Mouse (Mus musculus) urinary bladder, adult 18-20 months (tissue): ENCODE measurements at regions not wholly inside any gene's neighbourhood (a gene's known extent, or its start where the extent isn't known, plus 50 kb on each side); places are given as distances from the start of the nearest gene placed in this dataset.
"Not testable (repeated sequence)": the region's sequence is repeated elsewhere in the genome, so short reads cannot be mapped to it uniquely, and the experiment has no call there.

Source experiments
- DNase-seq, 2 experiments: peaks; one replicate each; pipeline ENCODE4 v3.0.0; 2022; ENCODE audit warnings: low spot score in 2 of 2, mixed read lengths in 2 of 2

DNA sequence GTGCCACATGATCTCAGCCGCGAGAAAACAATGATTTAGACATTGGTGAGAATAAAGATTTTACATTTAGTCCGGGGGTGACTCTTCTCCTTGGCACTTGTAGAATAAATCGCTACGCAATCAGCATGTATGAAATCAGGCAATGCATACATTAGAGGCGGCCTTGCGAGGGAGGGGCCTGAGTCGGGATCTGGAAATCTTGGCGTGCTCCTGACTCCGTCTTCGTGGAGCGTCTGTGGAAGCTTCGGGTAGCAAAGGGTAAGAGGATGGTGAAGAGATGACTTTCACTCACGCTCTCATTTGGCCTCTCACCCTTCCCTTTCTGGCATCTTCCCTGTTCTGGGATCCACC is 167.1 kb downstream of the Nkx6-1 start:
- DNase-seq: no peak

DNA sequence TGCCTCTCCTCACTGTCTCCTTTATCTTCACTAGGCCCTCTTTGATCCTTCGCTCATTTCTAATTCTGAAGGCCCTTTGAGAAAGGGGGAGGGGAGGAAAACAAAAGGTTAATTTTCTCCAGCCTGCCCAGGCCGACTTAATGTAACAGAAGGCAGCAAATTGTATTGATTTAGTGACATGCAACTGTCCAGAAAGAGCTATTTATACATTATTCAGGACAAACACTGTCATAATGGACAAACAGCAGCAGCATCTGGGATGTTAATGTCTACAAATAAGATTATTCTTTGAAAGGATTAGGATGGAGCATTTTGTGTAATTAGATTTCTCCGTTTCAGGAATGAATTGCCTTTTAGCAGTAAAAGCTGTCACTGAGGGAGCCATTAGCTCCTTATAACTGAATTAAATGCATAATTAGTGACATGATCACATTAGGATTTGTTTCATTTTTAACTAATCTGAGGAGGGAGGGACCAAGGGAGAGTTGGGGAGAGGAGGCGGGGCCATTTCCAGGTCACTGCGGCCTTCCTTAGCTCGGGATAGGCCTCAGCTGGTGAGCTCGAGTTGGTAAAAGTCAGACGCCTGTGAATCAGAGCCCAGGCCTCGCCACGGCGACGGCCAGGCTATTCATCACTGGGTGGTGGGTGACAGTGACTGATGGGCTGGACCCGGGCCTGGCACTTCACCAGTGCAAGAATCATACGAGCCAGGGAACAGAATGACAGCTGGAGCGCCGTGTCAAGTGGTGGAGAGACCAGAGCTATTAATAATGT is 167.7 kb downstream of the Nkx6-1 start:
- DNase-seq: no peak

DNA sequence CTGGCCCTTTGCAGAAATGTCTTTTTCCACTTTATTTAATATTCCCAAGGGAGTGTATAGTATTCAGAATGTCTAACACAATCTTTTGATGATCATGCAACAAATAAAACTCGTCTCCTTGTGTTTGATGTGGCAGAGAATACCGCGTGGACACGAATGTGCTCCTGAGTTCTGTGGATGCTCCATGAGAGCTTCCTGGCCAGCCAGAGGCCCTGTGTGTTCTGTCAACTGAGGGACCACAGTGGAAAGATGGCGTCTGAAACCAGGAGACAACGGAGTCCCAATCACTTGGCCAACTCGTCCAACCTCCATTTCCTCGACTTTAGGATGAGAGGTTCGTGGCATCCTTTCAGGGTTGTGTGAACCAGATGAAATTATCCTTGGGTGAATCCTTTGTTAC is 168.6 kb downstream of the Nkx6-1 start:
- DNase-seq: no peak

DNA sequence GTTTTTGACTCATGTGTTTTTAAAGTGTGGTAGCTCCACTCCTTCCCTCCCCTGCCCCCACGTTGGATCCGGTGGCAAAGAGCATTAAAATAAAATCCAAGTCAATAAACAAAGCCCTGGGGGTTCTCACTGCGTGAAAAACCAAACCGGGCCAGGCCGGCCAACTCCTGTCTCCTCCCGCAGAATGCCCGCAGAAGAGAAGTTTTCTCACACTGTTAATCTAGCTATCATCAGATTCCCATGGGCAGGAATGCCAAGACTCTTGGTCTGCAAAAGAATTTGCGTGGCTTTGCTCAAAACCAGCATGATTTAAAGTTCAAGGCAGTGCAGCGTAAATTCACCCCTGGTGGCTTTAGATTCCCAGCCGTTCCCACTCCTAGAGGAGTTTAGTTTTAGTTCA is 219.0 kb downstream of the Nkx6-1 start:
- DNase-seq: no peak

DNA sequence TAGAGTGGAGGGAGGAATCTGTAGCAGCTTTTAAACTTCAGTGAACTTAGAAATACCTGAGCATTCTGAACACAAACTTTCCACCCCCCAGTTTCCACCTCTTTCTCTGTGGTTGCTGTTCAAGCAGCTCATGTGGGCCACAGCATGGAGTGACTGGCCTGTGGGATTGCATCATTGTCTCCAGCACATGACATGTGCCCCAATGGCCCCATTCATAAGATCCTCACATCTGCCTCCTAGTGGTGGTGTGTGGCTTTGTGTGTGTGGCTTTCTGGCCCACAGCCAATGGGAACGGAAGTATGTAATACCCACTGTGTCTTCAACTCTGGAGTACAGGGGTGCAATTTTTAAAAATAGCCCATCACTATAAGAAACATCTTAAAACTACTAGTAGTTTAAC is 223.0 kb downstream of the Nkx6-1 start:
- no peak for DNase-seq

DNA sequence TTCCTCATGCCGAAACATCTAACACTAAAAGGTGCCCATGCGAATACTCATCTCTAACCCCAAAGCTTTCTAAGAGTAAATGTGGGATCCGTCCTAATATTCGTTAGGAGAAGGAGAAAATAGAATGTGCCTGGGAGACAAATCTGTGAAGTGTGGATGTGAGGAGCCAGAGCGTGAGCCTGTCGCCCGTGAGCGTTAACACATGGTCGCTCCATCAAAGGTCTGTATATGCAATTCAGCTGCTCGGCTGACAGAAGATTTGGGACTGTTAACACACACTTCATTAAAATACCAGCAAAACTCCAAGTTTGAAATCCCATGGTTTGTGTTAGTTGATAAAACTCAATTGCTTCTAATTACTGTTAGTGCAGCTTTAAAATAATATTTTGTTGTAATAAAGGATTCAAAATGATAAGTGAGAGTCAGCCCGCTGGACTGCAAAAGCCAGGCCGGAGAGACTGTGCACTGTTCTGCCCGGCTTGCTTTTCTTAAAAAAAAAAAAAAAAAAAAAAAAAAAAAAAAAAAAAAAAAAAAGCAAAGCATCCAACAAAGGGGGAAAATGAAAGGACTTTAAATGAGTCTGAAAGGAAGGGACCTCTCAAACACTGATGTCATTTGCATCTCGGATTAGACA is 227.0 kb downstream of the Nkx6-1 start:
- peak in 1 of 2 experiments; percentile 15 for DNase-seq

DNA sequence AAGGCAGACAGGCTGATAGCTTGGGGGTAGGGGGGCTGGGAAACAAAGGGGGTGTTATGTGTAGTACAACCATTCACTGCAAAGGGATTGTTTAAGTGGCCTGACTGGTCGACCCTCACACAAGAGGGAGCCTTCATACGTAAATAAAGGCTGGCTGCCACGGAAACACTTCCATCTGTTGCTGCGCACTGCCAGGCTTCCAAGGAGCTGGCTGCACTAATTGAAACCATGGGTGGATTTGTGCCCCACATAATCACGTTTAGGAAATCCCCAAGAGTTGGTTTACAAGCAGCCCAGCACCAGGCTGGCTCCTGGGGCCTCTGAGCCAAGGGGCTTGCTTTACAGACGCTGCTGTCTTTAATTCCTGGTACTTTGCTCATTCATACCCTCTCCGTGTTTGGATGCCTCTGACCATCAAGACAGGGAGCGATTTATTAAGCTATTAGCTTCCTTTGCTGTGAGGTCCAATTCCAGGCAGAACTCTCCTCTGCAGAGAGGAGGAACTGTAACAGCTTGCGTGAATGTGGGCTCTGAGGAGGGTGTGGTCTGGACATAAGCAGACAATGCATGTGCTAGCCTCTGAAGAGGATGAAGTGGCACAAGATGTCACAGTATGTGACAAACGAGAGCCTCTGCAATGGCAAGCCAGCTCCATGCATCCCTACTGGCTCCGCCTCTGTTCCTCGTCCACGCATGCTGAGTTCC is 238.6 kb downstream of the Nkx6-1 start:
- no peak for DNase-seq

DNA sequence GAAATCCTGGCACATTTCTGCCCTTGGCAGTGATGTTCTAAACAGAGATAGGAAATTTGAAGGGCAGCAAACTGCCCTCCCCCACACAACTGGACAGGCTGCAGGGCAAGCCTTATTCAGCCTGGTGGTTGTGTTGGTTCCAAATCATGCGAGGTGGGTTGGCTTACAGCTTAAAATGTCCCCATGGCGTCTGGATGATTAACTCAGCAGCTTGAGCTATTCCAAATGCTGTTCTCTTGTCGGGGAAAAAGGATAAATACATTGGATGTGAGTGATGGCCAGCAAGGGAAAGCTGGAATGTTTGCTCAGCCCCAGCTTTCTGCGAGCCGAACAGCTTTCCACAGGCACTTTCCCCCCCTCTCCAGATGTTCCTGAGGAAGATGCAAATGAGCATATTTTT is 280.5 kb downstream of the Nkx6-1 start:
- peak in 1 of 2 experiments; percentile 12 for DNase-seq

DNA sequence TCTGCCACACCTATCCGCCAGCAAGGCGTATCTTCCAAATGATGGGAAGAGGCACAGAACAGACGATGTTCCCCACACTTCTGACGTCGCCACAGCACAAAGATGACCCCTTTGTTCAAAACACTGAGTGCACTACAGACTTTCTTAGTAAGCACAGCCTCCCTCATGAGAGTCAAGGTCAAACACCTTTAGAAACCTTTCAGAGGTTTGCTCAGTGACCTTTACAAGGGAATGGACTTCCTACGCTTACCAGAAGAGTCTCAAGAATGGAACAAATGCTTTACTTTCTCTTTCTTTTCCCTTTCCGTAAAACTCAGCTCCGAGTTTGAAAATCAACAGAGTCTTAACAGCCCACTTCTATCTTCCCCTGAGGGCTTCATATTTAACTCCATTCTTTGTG is 283.4 kb downstream of the Nkx6-1 start:
- DNase-seq: no peak

DNA sequence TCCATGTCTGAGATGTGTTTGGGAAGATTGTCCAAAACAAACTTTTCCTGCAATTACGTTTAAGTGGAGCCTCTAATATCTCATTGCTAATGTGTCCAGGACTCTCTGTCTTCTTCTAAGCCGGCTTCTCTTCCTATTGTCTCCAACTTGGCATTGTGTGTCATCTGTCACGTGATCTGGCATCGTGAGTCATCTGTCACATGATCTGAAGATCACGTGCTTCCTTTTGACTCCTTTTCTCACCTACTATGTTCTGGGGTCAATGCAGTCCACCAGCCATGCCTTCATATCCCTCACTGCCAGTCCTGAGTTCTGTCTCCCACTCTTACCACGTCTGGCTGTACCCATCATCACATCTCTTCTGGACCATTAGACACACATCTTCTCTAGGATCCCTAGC is 288.1 kb downstream of the Nkx6-1 start:
- no peak for DNase-seq

DNA sequence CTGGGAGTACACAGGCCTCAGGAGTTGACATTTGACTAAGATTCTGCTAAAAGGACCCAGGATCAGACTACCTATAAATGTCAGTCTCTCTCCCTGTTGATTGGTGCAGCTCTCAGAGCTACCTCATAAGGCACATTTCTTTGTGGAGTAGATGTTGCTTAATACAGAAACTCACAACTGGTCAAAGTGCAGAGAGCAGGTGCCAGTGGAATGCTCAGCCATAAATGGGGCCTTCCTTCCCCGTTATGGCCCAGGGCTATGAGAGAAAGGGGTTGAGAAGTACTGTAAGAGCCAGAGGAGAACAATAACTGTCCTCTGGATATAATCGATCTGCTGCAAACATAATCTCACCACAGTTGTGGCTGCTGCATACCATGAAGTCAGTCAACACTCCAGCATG is 290.7 kb downstream of the Nkx6-1 start:
- DNase-seq: no peak

DNA sequence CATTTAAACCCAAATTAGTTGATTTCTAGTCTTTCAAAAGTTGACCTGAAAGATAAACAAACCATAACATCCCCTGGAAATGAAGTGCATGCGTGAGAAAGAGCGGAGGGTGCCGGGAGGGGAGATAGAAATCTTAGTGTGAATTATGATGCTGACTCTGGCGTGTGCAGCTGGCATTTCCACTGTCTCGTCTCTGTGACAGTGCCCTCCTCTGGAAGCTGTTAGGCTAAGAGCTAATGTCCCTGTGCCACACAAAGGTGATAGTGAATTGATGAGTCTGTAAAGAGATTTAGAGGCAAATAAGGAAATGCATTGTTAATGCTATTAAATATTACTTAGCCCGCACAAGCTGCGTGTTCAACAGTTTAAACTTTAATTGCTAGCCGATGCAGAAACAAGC is 292.6 kb downstream of the Nkx6-1 start:
- DNase-seq: no peak

DNA sequence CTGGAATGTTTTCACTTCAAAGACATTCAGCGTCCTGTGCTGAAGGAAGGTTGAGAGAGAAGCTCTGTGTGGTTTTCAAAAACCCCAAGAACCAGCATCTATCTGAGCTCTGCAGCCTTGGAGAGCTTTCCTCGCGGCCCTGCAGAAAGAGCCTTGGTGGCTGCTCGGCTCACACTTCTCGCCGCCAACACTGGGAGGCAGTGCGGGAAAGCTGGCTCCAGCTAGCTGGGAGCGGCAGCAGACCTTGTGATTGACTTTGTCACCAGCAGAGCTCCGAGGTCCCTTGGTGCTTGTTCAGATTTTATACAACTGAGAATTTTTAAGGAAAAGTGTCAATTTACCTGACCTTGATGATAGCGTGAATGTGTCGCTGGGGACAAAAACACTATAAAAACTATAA is 299.4 kb downstream of the Nkx6-1 start:
- peak; percentile 11 to 18 for DNase-seq

DNA sequence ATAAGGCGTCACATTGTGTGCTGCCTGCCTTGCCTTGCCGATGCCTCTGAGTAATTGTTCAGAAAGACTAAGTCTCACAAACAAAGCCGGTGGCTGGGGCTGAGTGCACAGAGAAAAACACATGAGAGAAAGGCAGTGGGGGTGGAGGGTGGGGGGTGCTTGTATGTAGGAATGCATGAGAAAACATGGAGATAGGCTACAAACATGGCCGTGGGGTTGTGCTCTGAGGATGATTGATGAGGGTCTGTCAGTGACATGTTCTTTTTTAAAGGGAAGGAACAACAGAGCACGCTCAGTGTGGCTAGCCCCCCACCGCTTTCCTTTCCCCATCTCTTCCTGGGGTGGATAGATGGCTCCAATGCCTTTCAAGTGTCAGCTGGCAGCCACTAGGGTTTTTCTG is 304.8 kb downstream of the Nkx6-1 start:
- no peak for DNase-seq

DNA sequence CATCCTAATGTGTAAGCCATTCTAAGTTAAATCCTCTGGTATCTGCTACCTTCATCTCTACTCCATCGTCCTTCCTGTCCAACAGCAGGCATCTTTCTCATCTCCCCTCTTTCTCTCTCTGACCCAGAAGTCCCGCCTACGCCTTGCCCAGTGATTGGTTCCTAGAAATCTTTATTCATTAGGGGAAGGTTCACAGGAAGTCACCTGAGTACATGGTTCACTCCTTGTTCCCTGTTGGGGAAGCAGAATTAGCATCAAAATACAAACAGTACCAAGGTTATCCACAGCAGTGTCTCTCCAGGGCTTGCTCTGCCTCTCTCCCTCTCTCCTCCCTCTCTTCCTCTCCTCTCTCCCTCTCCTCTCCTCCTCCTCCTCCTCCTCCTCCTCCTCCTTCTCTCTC is 319.4 kb downstream of the Nkx6-1 start:
- no peak for DNase-seq

DNA sequence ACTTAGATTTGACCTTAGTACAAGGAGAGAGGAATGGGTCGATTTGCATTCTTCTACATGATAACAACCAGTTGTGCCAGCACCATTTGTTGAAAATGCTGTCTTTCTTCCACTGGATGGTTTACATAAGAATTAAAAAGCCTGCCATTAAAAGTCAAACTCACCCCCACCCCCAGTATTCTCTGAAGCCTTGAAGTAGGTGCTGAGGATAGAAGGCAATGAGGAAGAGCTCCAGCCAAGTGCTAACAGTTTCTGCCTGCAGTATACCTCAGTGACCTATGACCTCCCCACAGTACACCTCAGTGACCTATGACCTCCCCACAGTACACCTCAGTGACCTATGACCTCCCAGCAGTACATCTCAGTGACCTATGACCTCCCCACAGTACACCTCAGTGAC is 328.4 kb downstream of the Nkx6-1 start:
- DNase-seq: not testable (repeated sequence)

DNA sequence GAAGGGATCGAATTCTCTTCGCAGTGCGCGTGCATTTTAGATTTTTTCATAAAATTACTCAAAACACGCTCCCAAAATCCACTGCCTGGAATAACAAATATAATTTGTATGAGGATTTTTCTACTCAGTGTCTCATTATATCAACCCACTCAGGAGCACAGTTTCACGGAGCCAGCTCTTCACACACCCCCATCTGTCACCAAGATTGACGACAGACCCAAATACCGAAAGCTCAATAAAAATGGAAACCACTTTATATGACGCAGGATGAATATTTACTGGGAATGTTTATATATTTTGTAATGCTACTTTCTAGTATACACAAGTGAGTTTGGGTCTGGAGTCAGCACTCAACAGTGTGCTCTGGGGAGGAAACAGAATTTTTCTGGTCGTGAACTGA is 333.0 kb downstream of the Nkx6-1 start:
- no peak for DNase-seq

DNA sequence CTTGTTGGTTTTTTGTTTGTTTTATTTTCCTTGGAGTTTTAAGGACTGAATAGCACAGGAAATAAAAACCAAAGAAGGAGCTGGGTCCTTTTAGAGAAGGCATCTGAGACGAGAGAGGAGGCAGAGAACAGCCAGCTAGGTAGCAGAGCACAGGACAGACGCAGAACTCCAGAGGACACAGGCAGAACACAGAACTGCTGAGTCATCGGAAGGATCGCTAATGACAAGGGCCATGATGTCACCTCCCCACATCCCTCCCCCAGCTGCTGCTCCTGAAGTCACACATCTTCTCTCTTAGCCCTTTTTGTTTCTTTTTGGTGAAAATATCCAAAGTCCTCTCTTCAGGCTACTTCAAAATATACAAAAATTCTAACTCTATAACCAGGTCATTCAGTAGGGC is 338.7 kb downstream of the Nkx6-1 start:
- DNase-seq: no peak

DNA sequence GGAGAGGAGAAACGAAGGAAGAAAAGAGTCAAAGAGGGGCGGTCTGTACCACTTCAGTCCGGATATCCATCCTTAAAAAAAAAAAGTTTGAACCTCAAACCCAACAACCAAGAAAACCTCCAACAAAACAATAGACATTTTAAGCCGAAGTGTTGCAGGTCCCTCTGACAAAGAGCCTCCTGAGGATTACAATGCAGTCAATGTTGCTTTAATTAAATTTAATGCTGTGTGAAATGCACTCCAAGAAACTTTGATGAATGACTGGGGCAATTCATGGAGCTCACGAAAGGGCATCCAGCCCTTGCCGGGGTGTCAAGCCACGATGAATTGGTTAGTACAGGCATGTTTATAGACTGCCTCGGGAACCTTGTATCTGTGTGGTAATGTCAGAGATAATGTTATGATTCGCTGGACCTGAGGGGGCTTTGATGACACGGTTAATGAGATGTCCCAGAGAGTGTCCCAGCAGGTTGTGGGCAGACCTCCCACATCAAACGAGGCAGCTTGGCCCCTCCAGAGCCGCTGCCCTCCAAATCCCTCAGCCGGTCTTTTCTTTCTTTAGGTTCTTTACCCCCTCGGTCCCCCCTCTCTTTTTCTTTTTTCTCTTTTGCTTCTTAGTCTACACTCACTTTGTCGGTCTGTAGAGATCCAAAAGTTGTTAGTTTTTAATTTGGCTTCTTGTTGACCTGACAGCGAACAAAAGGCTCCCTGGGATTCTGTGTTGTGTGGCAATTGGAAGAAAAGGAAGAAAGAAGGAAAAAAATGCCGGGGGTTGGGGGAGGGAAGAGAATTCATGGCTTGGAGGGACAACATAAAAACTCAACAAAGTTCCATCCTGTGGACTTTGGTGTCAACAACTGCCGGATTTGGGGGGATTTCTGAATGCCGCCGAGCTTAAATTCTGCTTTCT is 341.5 kb downstream of the Nkx6-1 start:
- DNase-seq: no peak

DNA sequence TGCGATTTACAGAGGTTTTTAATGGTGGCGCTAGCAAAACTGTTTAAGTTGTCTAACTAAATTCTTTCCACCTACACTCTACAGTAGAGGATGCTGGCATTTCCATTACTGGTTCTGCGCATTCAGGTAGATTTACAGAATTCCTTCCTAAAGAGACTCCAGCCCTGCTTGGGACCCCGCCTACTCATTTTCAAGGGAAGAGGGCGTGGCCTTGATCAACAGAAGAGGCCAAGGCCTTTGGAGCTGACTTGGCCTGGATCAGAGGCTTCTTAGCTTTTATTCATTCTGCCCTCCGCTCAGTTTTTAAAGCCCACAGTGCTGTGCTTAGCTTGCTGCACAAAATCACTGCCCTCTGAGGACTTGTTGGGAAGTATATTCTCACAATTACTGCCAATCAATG is 364.8 kb downstream of the Nkx6-1 start:
- DNase-seq: no peak

DNA sequence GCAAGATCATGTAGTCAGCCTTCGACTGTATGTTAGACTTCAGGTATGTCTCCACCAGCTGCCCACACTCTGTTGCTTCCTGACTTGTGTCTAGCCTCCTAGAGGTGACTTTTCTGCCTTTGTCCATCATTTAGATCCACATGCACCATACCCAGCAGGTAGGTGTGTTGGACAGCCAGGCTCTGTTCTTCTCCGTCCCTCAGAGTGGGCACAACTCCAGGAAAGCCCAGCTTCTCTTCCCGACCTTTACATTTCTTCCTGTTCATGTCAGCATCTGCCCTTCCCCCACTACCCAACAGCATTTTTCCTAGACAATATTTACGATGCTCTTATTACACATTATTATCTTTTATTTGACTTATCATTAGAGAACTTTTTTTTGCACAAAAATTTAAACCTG is 366.4 kb downstream of the Nkx6-1 start:
- DNase-seq: no peak

DNA sequence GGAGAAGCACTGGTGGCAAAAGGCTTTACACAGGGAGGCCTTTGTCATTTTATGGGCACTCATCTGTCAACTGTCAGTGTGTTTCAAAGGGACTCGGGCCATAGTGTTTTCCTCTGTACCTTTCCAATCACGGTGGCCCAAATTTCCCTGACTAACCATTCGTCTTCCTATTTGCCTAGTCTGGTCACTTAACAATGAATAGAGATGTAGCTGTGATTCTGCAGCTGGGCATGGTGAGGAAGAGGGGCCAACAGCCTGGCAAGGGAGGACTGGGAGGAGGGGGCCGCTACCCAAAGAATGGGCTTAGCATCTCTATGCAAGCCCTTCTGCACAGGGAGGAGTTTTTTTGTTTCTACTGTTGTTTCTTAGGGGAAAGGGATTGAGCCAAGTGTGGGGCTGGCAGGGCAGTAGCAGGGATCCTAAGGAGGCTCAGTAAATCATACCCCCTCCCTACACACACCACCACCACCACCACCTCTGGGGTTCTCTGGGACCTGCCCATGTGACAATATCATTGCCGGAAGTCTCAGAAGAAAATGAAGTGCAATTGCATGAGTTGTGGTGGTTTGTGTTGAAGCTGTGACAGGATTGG is 367.2 kb downstream of the Nkx6-1 start:
- no peak for DNase-seq
